ENCODE assay signal across 9 mouse cellular contexts in genomic region chr13:41134901-41135300, GRCm38 (mm10). TPM values are rescaled to one million over a fixed set of nuclear protein-coding genes. Genes with fewer than 3 reads are reported as not detected.
DNase-seq lines count a peak whose midpoint lies in the region; ATAC-seq and TF ChIP-seq lines count a peak whose summit lies in the region.
"Had no signal": no experiment of that assay in that cellular context is flagged by ENCODE, and none has a peak within 500 bp of the region (broad histone marks: within the 10 kb centered on the region; RNA-seq: fewer than 3 reads in every experiment).

No protein-coding gene starts in this region.

- WGBS in stomach, postnatal 0 days, result 7% methylated on average over 6 of the region's 6 CpGs

- TF ChIP-seq CTCF in gastrocnemius, adult 2 months (IDR thresholded peaks at IDR 0.05), result peak; percentile 79
- TF ChIP-seq CTCF in stomach, postnatal 0 days (IDR thresholded peaks at IDR 0.05; ENCODE audit: low read depth), result peak; percentile 88

- DNase-seq in gastrocnemius, adult 18-20 months (ENCODE audit: low spot score), result peak; percentile 36
- no peak for DNase-seq in gastrocnemius, adult 8-10 months (ENCODE audit: low spot score in 2 of 2)
- DNase-seq in ES-E14 (ENCODE audit: low read depth, low spot score), result peak; percentile 79
- DNase-seq in gastrocnemius, adult 2 months, result peak; percentile 62
- peak; percentile 66 to 78 for DNase-seq in layer of hippocampus, postnatal 10 days (ENCODE audit: low spot score in 2 of 2)
- DNase-seq in stomach, postnatal 0 days (ENCODE audit: low spot score), result peak; percentile 73

- no peak overlapping the region for H3K9ac ChIP-seq in ES-E14 (ENCODE audit: insufficient read depth, low read depth, low read length, poor library complexity, severe bottlenecking)
- H3K9ac ChIP-seq in stomach, postnatal 0 days (ENCODE audit: low read length), result no peak overlapping the region
- H3K9ac ChIP-seq: liver, embryonic 15.5 days had no signal

- H3K27ac ChIP-seq in ES-E14 (ENCODE audit: insufficient read depth, low read depth, low read length, poor library complexity, severe bottlenecking), result no peak overlapping the region
- no peak overlapping the region for H3K27ac ChIP-seq in gastrocnemius, adult 2 months
- H3K27ac ChIP-seq in stomach, postnatal 0 days (replicated peaks), result no peak overlapping the region
- H3K27ac ChIP-seq: liver, embryonic 15.5 days had no signal

- no peaks in the 10 kb centered on the region for H3K27me3 ChIP-seq in stomach, postnatal 0 days (ENCODE audit: control insufficient read depth, insufficient read depth, low read length)

- H3K9me3 ChIP-seq in ES-E14 (ENCODE audit: control insufficient read depth, insufficient read depth, low read depth, low read length), result no peaks in the 10 kb centered on the region
- no peaks in the 10 kb centered on the region for H3K9me3 ChIP-seq in stomach, postnatal 0 days (ENCODE audit: control insufficient read depth, low read length)
- H3K9me3 ChIP-seq: liver, embryonic 15.5 days had no signal

- in situ Hi-C loops in ES-E14 (cut with MboI; ENCODE audit: low sequenced_read_pairs in 2 of 2, unreplicated experiment in 2 of 2), result no loop called here

- H3K4me3 ChIP-seq in ES-E14 (ENCODE audit: insufficient read depth in 1 of 2, low read depth in 1 of 2, low read length in 2 of 2, poor library complexity in 1 of 2, severe bottlenecking in 1 of 2), result no peak overlapping the region
- no peak overlapping the region for H3K4me3 ChIP-seq in gastrocnemius, adult 2 months
- H3K4me3 ChIP-seq in stomach, postnatal 0 days (ENCODE audit: low read depth, low read length), result no peak overlapping the region
- H3K4me3 ChIP-seq: liver, embryonic 15.5 days had no signal

- intact Hi-C loops in gastrocnemius, adult 2 months (cut with DNase I), result loop anchor here (1.0 kb wide), 1 partner anchor 103 kb away; no protein-coding TSS in a partner anchor

- 0 out of 2 replicates have a peak, but pooled peaks have one; percentile 36 for ATAC-seq in cerebellum, adult (ENCODE audit: insufficient number of reproducible peaks, low FRiP score, low TSS enrichment)
- ATAC-seq in megakaryocyte progenitor cell, adult 5-6 weeks (replicated peaks; ENCODE audit: poor library complexity), result peak; percentile 75
- ATAC-seq in stomach, postnatal 0 days (ENCODE audit: low FRiP score, low TSS enrichment), result no peak

- no peaks in the 10 kb centered on the region for H3K36me3 ChIP-seq in ES-E14 (ENCODE audit: control insufficient read depth, insufficient read depth, low read length, poor library complexity, severe bottlenecking)
- no peaks in the 10 kb centered on the region for H3K36me3 ChIP-seq in stomach, postnatal 0 days (ENCODE audit: control insufficient read depth, insufficient read depth, low read length)
- H3K36me3 ChIP-seq: liver, embryonic 15.5 days had no signal

- no peak for TF ChIP-seq EP300 in stomach, postnatal 0 days (optimal IDR thresholded peaks at IDR 0.05)

- 0 out of 4 replicates have a peak, but pooled peaks cover 0 to 2% of the 10 kb centered on the region in 2 experiments for H3K4me1 ChIP-seq in ES-E14 (ENCODE audit: control insufficient read depth in 2 of 2, insufficient read depth in 2 of 2, low read length in 2 of 2, poor library complexity in 1 of 2)
- H3K4me1 ChIP-seq in stomach, postnatal 0 days (replicated peaks; ENCODE audit: control insufficient read depth, insufficient read depth), result no peaks in the 10 kb centered on the region
- H3K4me1 ChIP-seq: liver, embryonic 15.5 days had no signal

- no peak overlapping the region for H3K4me2 ChIP-seq in stomach, postnatal 0 days (replicated peaks; ENCODE audit: low read depth)
- H3K4me2 ChIP-seq: liver, embryonic 15.5 days had no signal

TF ChIP-seq in ES-E14, 5 proteins besides CTCF, POLR2A, EP300 and RAD21:
- TF ChIP-seq MAFK (IDR thresholded peaks at IDR 0.05; ENCODE audit: insufficient read depth, low read depth, low read length), result no peak
- TF ChIP-seq ZNF384 (IDR thresholded peaks at IDR 0.05; ENCODE audit: low read depth, low read length), result peak; percentile 65; the same call in 1 of the 2 replicates
- no peak for TF ChIP-seq CHD2 (IDR thresholded peaks at IDR 0.05; ENCODE audit: low read depth, low read length)
- TF ChIP-seq ZC3H11A (IDR thresholded peaks at IDR 0.05; ENCODE audit: borderline replicate concordance, low read depth, low read length), result peak; percentile 67
- no peak for TF ChIP-seq HCFC1 (IDR thresholded peaks at IDR 0.05; ENCODE audit: borderline replicate concordance, insufficient read depth, low read length)

RNA-seq across cellular contexts. Expression of gene Sycp2l, which starts 20.8 kb away (rescaled TPM):
- total RNA-seq in gastrocnemius, adult 18-20 months (2021), result not detected
- not detected for total RNA-seq in gastrocnemius, adult 8-10 months (2022)
- 0.85 and 2.0 TPM in 2 replicates for total RNA-seq in ES-E14 (2012; rRNA removed)
- not detected for total RNA-seq in gastrocnemius, adult 2 months (2021)
- under 1 TPM in 1 of 2 experiments, not detected in 1; 0.18 TPM for total RNA-seq in layer of hippocampus, postnatal 10 days (2021)
- total RNA-seq in megakaryocyte progenitor cell, adult 5-6 weeks (2015), result not detected in 2 replicates
- total RNA-seq in megakaryocyte progenitor cell, adult 5-6 weeks (2017), result not detected in 2 replicates
- polyA plus RNA-seq in stomach, postnatal 0 days (2015; fragmentation: Nextera tagmentation; extraction: Ambion mirVana), result 0.11 and 0.23 TPM in 2 replicates
- polyA plus RNA-seq: liver, embryonic 15.5 days had no signal

RNA-seq across cellular contexts. Expression of gene Gcm2, which starts 24.1 kb away (rescaled TPM):
- not detected for total RNA-seq in gastrocnemius, adult 18-20 months (2021)
- total RNA-seq in gastrocnemius, adult 8-10 months (2022), result not detected
- 0.37 and 0.40 TPM in 2 replicates for total RNA-seq in ES-E14 (2012; rRNA removed)
- not detected for total RNA-seq in gastrocnemius, adult 2 months (2021)
- total RNA-seq in layer of hippocampus, postnatal 10 days (2021), result not detected
- not detected in 2 replicates for total RNA-seq in megakaryocyte progenitor cell, adult 5-6 weeks (2015)
- not detected in 2 replicates for total RNA-seq in megakaryocyte progenitor cell, adult 5-6 weeks (2017)
- polyA plus RNA-seq in stomach, postnatal 0 days (2015; fragmentation: Nextera tagmentation; extraction: Ambion mirVana), result not detected in 2 replicates
- polyA plus RNA-seq: liver, embryonic 15.5 days had no signal

RNA-seq across cellular contexts. Expression of gene Mak, which starts 55.4 kb away (rescaled TPM):
- not detected for total RNA-seq in gastrocnemius, adult 18-20 months (2021)
- total RNA-seq in gastrocnemius, adult 8-10 months (2022), result not detected
- total RNA-seq in ES-E14 (2012; rRNA removed), result 0.54 and 0.79 TPM in 2 replicates
- not detected for total RNA-seq in gastrocnemius, adult 2 months (2021)
- 1 to 10 TPM; 1.1 to 2.0 TPM for total RNA-seq in layer of hippocampus, postnatal 10 days (2021)
- 0.10 and 0.27 TPM in 2 replicates for total RNA-seq in megakaryocyte progenitor cell, adult 5-6 weeks (2015)
- total RNA-seq in megakaryocyte progenitor cell, adult 5-6 weeks (2017), result not detected in 2 replicates
- 0.23 and 0.24 TPM in 2 replicates for polyA plus RNA-seq in stomach, postnatal 0 days (2015; fragmentation: Nextera tagmentation; extraction: Ambion mirVana)

Comparison
In these comparisons a context has a peak if more than half of its experiments do, and no peak if none do; other contexts are left out.
1. DNase-seq: peak in gastrocnemius, adult 18-20 months (single experiment), ES-E14 (single experiment), gastrocnemius, adult 2 months (single experiment), layer of hippocampus, postnatal 10 days (2 of 2) and stomach, postnatal 0 days (single experiment); none in gastrocnemius, adult 8-10 months (0 of 2).